Mouse (Mus musculus): Measurements from ENCODE around the gene Gm45799. TPM values are rescaled to one million over a fixed set of nuclear protein-coding genes. Genes with fewer than 3 reads are reported as not detected.

Gene Gm45799
- total RNA-seq, 2 experiments from 2014 or later: 10.8 to 11.6 TPM

Other genes starting within 250 kb of the Gm45799 start
- gene Fam160a2, start 240.5 kb upstream of the Gm45799 start, total RNA-seq (2021): 10 to 100 TPM; 67.7 to 71.4 TPM
- gene Cnga4, start 236.0 kb upstream of the Gm45799 start, total RNA-seq (2021): under 1 TPM; 0.36 to 0.43 TPM
- gene Cckbr, start 214.8 kb upstream of the Gm45799 start, total RNA-seq (2021): 10 to 100 TPM; 28.8 to 35.4 TPM
- 10 to 100 TPM; 11.1 to 13.4 TPM for gene Cavin3, start 158.3 kb upstream of the Gm45799 start, total RNA-seq (2021)
- 100 to 1,000 TPM in 1 of 2 experiments, 10 to 100 TPM in 1; 99.5 to 101 TPM for gene Smpd1, start 86.2 kb upstream of the Gm45799 start, total RNA-seq (2021)
- 100 to 1,000 TPM; 422 to 438 TPM for gene Apbb1, start 58.9 kb upstream of the Gm45799 start, total RNA-seq (2021)
- gene Hpx, start 40.4 kb upstream of the Gm45799 start, total RNA-seq (2021): not detected
- gene Trim3, start 7.0 kb upstream of the Gm45799 start, total RNA-seq (2021): 100 to 1,000 TPM; 144 to 151 TPM
- gene Timm10b, start 496 bp upstream of the Gm45799 start, total RNA-seq (2021): 10 to 100 TPM; 76.9 to 82.2 TPM
- 10 to 100 TPM; 88.1 to 97.9 TPM for gene Arfip2, start 136 bp upstream of the Gm45799 start, total RNA-seq (2021)
- gene Dnhd1, start 10.3 kb downstream of the Gm45799 start, total RNA-seq (2021): 1 to 10 TPM; 4.9 to 6.1 TPM
- 100 to 1,000 TPM in 1 of 2 experiments, 10 to 100 TPM in 1; 97.7 to 117 TPM for gene Ilk, start 96.0 kb downstream of the Gm45799 start, total RNA-seq (2021)
- 10 to 100 TPM in 1 of 2 experiments, 1 to 10 TPM in 1; 9.9 to 16.0 TPM for gene Rrp8, start 96.8 kb downstream of the Gm45799 start, total RNA-seq (2021)
- 100 to 1,000 TPM; 144 to 152 TPM for gene Taf10, start 103.8 kb downstream of the Gm45799 start, total RNA-seq (2021)
- gene Tpp1, start 111.7 kb downstream of the Gm45799 start, total RNA-seq (2021): 10 to 100 TPM; 32.6 to 40.0 TPM
- 10 to 100 TPM; 31.1 to 34.7 TPM for gene Dchs1, start 147.1 kb downstream of the Gm45799 start, total RNA-seq (2021)
- gene Mrpl17, start 170.5 kb downstream of the Gm45799 start, total RNA-seq (2021): 100 to 1,000 TPM; 109 to 110 TPM

Measured in left cerebral cortex, postnatal 10 days (tissue).